Mouse (Mus musculus) forebrain, embryonic 14.5 days (tissue): ENCODE data around the gene Fbxw10. TPM values are rescaled to one million over a fixed set of nuclear protein-coding genes. Genes with fewer than 3 reads are reported as not detected.

Experiments
- ATAC-seq: fragments of 200-750 bp; cut with Nextera tagmentation; 2 replicates; pipeline ENCODE4 v1.8.0; 2017; ENCODE audit warnings: mild to moderate bottlenecking, moderate library complexity
- DNase-seq: peaks from one replicate; pipeline ENCODE4 v3.0.0-alpha.2; 2015; ENCODE audit warnings: low spot score
- H3K27ac ChIP-seq: fragments of 300-500 bp; sonication (generic); 2 replicates; pipeline ENCODE4 v1.5.1; 2014; ENCODE audit warnings: low read depth, mild to moderate bottlenecking, control low read depth, low read length, moderate library complexity
- H3K27me3 ChIP-seq: fragments of 300-500 bp; sonication (generic); replicated peaks from 2 replicates; pipeline ENCODE4 v1.6.1; 2014; ENCODE audit warnings: low read length, control low read depth, mixed read lengths; ENCODE audit not compliant: control insufficient read depth, insufficient read depth
- H3K36me3 ChIP-seq: fragments of 300-500 bp; sonication (generic); 2 replicates; pipeline ENCODE4 v1.6.1; 2014; ENCODE audit warnings: low read length, control low read depth; ENCODE audit not compliant: control insufficient read depth, insufficient read depth
- H3K4me1 ChIP-seq: fragments of 300-500 bp; sonication (generic); 2 replicates; pipeline ENCODE4 v1.6.1; 2014; ENCODE audit warnings: antibody characterized with exemption, low read length, control low read depth; ENCODE audit not compliant: control insufficient read depth, insufficient read depth
- H3K4me2 ChIP-seq: fragments of 300-500 bp; sonication (generic); 2 replicates; pipeline ENCODE4 v1.6.1; 2014; ENCODE audit warnings: mild to moderate bottlenecking, control low read depth, low read length
- H3K4me3 ChIP-seq: fragments of 300-500 bp; sonication (generic); 2 replicates; pipeline ENCODE4 v1.5.1; 2014; ENCODE audit warnings: low read depth, low read length, control low read depth
- H3K9ac ChIP-seq: fragments of 300-500 bp; sonication (generic); 2 replicates; pipeline ENCODE4 v1.6.1; 2014; ENCODE audit warnings: mild to moderate bottlenecking, low read length, control low read depth, moderate library complexity
- H3K9me3 ChIP-seq: fragments of 300-500 bp; sonication (generic); replicated peaks from 2 replicates; pipeline ENCODE4 v1.6.1; 2016; ENCODE audit warnings: low read length, control low read depth, mixed read lengths; ENCODE audit not compliant: control insufficient read depth
- WGBS: fragments of 180-500 bp; shearing (Covaris S2); extraction: QIAGEN DNeasy Blood & Tissue Kit; methylation state at CpG from one replicate; pipeline ENCODE4 v1.1.7; 2014; 5-methylcytosine and 5-hydroxymethylcytosine counted together
- polyA plus RNA-seq: library from polyadenylated mRNA; unstranded; fragments of >200 nt; fragmentation: Nextera tagmentation; extraction: Ambion mirVana; gene quantifications from 2 replicates; pipeline ENCODE4 v1.2.1, GENCODE M21; 2014

Gene Fbxw10
- polyA plus RNA-seq, 1 experiment from 2014 or later, result 0.20 TPM

DNA sequence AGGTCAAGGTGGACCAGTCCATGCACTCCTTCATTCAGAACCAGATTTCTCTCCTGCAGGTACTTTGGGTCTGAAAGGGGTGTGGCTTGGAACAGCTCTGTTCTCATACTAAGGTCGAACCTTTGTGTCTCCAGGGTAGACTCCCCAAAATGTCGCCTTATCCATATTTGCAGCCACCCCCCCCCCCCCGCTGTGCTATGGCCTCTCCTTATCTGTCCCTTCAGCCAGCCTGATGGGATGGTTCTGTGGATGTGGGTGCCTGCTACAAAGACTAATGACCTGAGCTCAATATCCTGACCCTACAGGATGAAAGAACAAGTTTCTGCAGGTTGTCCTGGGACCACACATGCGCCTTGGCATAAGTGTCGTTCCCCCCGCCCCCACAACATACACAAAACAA is 6.5 kb downstream of the Fbxw10 start:
- H3K4me1 ChIP-seq, result no peaks in the 10 kb centered on the region
- no peak overlapping the region for H3K9ac ChIP-seq
- H3K27ac ChIP-seq, result no peak overlapping the region
- DNase-seq (no peak), ATAC-seq (no peak)
- H3K27me3 ChIP-seq, result no peaks in the 10 kb centered on the region
- WGBS, result 91% methylated on average over 6 of the region's 6 CpGs
- H3K9me3 ChIP-seq, result no peaks in the 10 kb centered on the region
- H3K4me3 ChIP-seq, result no peak overlapping the region
- no peaks in the 10 kb centered on the region for H3K36me3 ChIP-seq
- no peak overlapping the region for H3K4me2 ChIP-seq

DNA sequence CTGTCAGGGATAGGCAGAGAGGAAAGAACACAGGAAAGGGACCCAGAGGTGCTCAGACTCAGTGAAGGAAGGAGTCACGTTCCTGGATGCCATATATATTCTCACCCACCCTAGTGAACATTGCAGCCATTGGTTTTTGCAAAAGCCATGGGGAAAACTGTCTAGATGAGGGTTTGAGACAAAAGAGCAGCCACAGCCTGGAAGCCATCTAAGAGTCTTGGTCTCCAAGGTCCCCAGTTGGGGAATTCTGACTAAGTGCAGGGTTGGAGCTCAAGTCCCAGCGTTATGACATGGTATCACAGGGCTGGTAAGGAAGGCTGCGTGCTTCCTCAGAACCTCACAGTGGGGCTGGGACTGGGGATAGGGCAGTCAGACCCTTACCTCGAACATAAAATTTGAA is 18.7 kb downstream of the Fbxw10 start:
- Histone ChIP-seq H3K4me2 (no peak overlapping the region), H3K27ac (no peak overlapping the region), H3K36me3 (no peaks in the 10 kb centered on the region), H3K4me3 (no peak overlapping the region), H3K9ac (no peak overlapping the region), H3K27me3 (no peaks in the 10 kb centered on the region), H3K4me1 (no peaks in the 10 kb centered on the region), H3K9me3 (no peaks in the 10 kb centered on the region)
- ATAC-seq, result no peak
- 76% methylated on average over 4 of the region's 4 CpGs for WGBS
- no peak for DNase-seq

DNA sequence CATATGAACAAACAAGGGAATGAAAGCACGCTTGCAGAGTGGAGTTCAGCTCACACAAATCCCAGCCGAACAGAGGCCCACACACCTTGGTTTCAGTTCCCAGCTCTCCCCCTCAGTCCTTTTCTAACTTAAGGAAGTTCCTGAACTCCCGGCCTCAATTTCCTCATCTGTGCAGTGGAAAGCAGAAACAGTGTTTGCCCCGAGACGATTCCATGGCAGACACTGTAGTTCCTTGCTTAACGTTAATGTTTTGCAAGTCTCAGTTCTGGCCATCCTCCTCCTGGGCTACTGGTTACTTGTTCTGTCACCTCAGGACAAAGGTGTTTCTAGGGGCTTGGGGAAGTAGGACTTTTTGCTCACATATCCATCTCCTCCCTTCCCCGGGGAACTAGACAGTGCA is 19.8 kb downstream of the Fbxw10 start:
- Histone ChIP-seq H3K27ac (no peak overlapping the region), H3K36me3 (no peaks in the 10 kb centered on the region), H3K9me3 (no peaks in the 10 kb centered on the region), H3K4me2 (no peak overlapping the region), H3K27me3 (no peaks in the 10 kb centered on the region), H3K4me3 (no peak overlapping the region), H3K4me1 (no peaks in the 10 kb centered on the region), H3K9ac (no peak overlapping the region)
- DNase-seq (no peak), ATAC-seq (no peak)
- 85% methylated on average over 7 of the region's 7 CpGs for WGBS

DNA sequence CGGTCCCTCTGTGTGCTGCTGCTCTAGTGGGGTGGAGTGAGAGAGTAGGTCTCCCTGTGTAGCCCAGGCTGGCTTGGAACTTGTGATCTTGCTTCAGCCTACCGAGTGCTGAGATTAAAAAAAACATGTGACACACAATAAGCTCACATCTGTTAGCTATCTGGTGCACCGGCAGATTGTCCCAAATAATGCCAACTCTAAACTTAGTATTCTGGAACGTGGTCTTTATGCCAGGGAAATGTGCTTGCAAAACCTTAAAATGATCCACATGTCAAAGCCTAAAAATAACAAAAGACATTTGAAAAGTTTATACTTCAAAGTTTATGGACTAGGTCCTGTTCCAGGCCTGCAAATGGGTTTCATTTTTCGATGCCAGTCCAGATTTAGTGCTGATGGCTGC is 22.3 kb downstream of the Fbxw10 start:
- H3K27ac ChIP-seq, result no peak overlapping the region
- no peak for ATAC-seq
- H3K4me2 ChIP-seq, result no peak overlapping the region
- no peak overlapping the region for H3K9ac ChIP-seq
- DNase-seq, result no peak
- WGBS, result 88% methylated on average over 5 of the region's 5 CpGs
- no peaks in the 10 kb centered on the region for H3K9me3 ChIP-seq
- H3K27me3 ChIP-seq, result no peaks in the 10 kb centered on the region
- H3K4me3 ChIP-seq, result no peak overlapping the region
- no peaks in the 10 kb centered on the region for H3K4me1 ChIP-seq
- no peaks in the 10 kb centered on the region for H3K36me3 ChIP-seq

DNA sequence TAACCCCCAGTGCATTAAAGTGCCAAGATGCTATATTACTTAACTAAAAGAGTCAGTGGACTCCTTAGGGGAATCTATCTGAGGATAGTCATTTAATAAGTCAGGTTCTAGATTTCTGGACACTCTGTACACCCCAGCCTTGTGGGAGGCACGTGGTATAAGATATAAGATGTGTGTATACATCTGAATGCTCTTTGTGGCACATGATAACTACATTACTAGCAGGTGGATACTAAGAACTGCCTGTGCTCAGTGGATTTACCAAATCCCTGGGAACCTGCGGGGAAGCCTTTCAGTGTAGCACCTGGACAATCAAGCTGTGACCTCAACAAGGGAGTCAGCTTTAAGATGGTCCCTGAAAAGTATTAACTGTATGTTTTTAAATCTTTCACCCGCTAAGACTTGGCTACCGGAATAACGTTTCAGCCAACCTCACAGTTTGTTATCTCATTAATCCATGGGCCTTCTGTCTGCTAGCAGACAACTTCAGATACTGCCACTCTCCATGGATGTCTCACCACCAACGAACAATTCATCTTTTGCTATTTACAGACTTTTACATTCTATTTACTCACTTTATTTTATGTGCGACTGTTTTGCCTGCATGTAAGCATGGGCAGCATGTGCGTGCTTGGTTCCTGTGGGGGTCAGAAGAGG is 23.0 kb downstream of the Fbxw10 start:
- Histone ChIP-seq H3K36me3 (no peaks in the 10 kb centered on the region), H3K4me2 (no peak overlapping the region), H3K9ac (no peak overlapping the region), H3K27me3 (no peaks in the 10 kb centered on the region), H3K9me3 (no peaks in the 10 kb centered on the region), H3K27ac (no peak overlapping the region), H3K4me3 (no peak overlapping the region), H3K4me1 (no peaks in the 10 kb centered on the region)
- DNase-seq (no peak), ATAC-seq (no peak)
- WGBS, result 83% methylated on average over 8 of the region's 8 CpGs

DNA sequence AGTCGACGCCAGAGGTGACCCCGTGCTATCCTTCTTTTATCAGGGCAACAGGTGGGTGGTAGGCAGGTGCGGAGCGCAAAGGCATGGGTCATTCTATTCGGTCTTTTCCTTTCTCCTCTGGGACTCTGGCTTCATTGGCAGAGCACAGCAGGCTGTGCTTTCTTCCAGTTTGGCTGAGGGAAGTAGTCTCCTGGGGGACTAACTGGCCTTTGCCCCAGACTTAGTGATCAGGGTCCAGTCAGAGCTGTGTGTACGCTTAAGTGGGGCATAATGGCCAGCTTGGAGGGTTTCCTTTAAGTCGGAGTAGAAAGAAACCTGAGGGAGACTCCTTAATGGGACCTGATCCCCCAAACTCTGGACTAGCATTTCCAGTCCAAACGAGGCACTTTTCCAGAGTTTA is 26.6 kb downstream of the Fbxw10 start:
- no peak overlapping the region for H3K4me3 ChIP-seq
- no peak for DNase-seq
- no peaks in the 10 kb centered on the region for H3K27me3 ChIP-seq
- H3K36me3 ChIP-seq, result no peaks in the 10 kb centered on the region
- H3K9me3 ChIP-seq, result no peaks in the 10 kb centered on the region
- no peak overlapping the region for H3K9ac ChIP-seq
- no peaks in the 10 kb centered on the region for H3K4me1 ChIP-seq
- no peak for ATAC-seq
- 83% methylated on average over 9 of the region's 9 CpGs for WGBS
- H3K27ac ChIP-seq, result no peak overlapping the region
- H3K4me2 ChIP-seq, result no peak overlapping the region

DNA sequence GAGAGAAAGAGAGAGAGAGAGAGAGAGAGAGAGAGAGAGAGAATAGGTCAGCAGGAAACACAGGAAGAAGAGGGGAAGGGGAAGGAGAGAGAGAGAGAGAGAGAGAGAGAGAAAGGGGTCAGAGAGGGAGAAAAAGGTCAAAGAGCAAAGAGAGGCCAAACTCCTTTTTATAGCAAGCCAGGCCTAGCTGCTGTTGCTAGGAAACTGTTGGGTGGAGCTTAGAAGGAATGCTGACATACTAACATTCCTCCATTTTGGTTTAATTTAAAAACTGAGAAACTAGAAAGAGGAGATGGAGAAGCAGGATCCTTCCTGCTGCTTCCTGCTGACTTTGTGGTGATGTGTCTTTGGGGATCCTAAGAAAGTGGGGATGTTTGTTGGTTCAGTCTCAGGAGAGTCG is 28.8 kb downstream of the Fbxw10 start:
- WGBS, result 92% methylated on average over 1 of the region's 1 CpGs
- H3K9ac ChIP-seq, result no peak overlapping the region
- H3K9me3 ChIP-seq, result no peaks in the 10 kb centered on the region
- no peaks in the 10 kb centered on the region for H3K4me1 ChIP-seq
- no peak overlapping the region for H3K27ac ChIP-seq
- no peaks in the 10 kb centered on the region for H3K27me3 ChIP-seq
- no peak overlapping the region for H3K4me3 ChIP-seq
- no peak for ATAC-seq
- no peak for DNase-seq
- no peak overlapping the region for H3K4me2 ChIP-seq
- H3K36me3 ChIP-seq, result no peaks in the 10 kb centered on the region

DNA sequence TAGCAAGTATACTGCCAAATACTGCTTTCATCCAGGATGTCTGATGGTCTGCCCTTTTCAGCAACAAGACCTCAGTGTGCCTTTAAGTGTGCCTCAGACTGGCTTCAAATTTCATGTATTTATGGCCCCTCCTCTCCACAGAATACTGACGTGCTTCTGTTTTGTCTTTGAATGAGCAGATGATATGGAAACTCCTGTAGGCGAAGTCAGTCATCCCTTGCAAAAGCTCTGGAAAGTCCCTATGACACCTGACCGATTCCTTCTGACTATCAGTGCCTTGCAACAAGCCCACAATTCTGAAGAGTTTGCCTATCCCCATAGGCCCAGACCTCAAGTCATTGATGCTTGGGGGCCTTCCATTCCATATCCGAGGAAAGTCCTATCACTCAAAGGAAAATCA is 29.6 kb downstream of the Fbxw10 start:
- ATAC-seq (no peak), DNase-seq (no peak)
- WGBS, result 84% methylated on average over 4 of the region's 4 CpGs
- Histone ChIP-seq H3K4me3 (no peak overlapping the region), H3K27ac (no peak overlapping the region), H3K27me3 (no peaks in the 10 kb centered on the region), H3K9me3 (no peaks in the 10 kb centered on the region), H3K9ac (no peak overlapping the region), H3K4me2 (no peak overlapping the region), H3K4me1 (no peaks in the 10 kb centered on the region), H3K36me3 (no peaks in the 10 kb centered on the region)

DNA sequence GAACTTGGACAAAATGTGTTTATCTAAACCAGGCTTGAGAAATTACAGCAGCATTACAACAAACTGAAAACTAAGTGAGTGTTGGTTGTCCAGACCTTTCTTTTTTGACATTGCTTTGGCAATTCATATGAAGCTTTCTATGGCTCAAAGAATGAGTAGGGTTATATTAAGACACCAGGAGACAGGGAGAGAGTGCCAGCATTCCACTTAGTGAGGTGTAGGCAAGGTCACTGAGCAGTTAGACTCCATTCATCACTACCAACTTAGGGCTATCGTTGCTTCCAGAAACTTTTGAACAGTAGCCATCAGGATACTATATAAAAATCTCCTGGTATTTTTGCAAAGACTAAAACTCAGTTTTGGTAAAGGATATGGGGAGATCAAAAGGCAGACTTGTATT is 30.5 kb downstream of the Fbxw10 start:
- Histone ChIP-seq H3K27me3 (no peaks in the 10 kb centered on the region), H3K36me3 (0 out of 2 replicates have a peak, but pooled peaks cover 2% of the 10 kb centered on the region), H3K4me3 (no peak overlapping the region), H3K27ac (no peak overlapping the region), H3K9ac (no peak overlapping the region), H3K4me2 (no peak overlapping the region), H3K9me3 (no peaks in the 10 kb centered on the region), H3K4me1 (no peaks in the 10 kb centered on the region)
- DNase-seq (no peak), ATAC-seq (no peak)
- 93% methylated on average over 1 of the region's 1 CpGs for WGBS
